Mouse (Mus musculus): ENCODE measurements around the gene Sec1. TPM values are rescaled to one million over a fixed set of nuclear protein-coding genes. Genes with fewer than 3 reads are reported as not detected.

The Sec1 gene
- total and polyA plus RNA-seq, 2 experiments from 2014 or later = 0.37 to 1.0 TPM

- DNase-seq (ENCODE audit: low spot score) (peak; percentile 100), ATAC-seq (ENCODE audit: low FRiP score) (peak; percentile 80)
- Histone ChIP-seq H3K9me3 (ENCODE audit: low read length) (no peaks in the 10 kb centered on the region), H3K27me3 (ENCODE audit: insufficient read depth, low read length) (no peaks in the 10 kb centered on the region), H3K4me2 (ENCODE audit: low read depth, low read length, poor library complexity, severe bottlenecking) (peak within 1 kb of the TSS; percentile 81), H3K4me1 (ENCODE audit: insufficient read depth, low read length) (peaks cover 32% of the 10 kb centered on the region), H3K9ac (replicated peaks; ENCODE audit: low read length, poor library complexity, severe bottlenecking) (peak within 1 kb of the TSS; percentile 71), H3K27ac (ENCODE audit: low read depth, low read length) (peak within 1 kb of the TSS; percentile 91), H3K36me3 (ENCODE audit: insufficient read depth, low read length) (no peaks in the 10 kb centered on the region), H3K4me3 (ENCODE audit: low read depth, low read length) (peak within 1 kb of the TSS; percentile 61)
- no peak for TF ChIP-seq CTCF (IDR thresholded peaks at IDR 0.05)
- under 1% methylated on average over 36 of the region's 36 CpGs for WGBS
These were observed 10.7 kb upstream of the Sec1 start, which contains the start of gene Dbp for GRCm38 (mm10) chr7:45704730-45705442. TSS of gene Dbp (plus strand) at chr7:45705088.

GRCm38 (mm10) chr7:45704046-45704559 is 9.9 kb upstream of the Sec1 start:
- H3K4me3 ChIP-seq (ENCODE audit: low read depth, low read length) = peak overlapping the region; percentile 61
- ATAC-seq (ENCODE audit: low FRiP score) = peak; percentile 73
- H3K9ac ChIP-seq (replicated peaks; ENCODE audit: low read length, poor library complexity, severe bottlenecking) = peak overlapping the region; percentile 66
- DNase-seq (ENCODE audit: low spot score) = peak; percentile 95
- H3K4me1 ChIP-seq (ENCODE audit: insufficient read depth, low read length) = peaks cover 25% of the 10 kb centered on the region
- no peaks in the 10 kb centered on the region for H3K27me3 ChIP-seq (ENCODE audit: insufficient read depth, low read length)
- no peaks in the 10 kb centered on the region for H3K36me3 ChIP-seq (ENCODE audit: insufficient read depth, low read length)
- H3K27ac ChIP-seq (ENCODE audit: low read depth, low read length) = peak overlapping the region; percentile 91
- TF ChIP-seq CTCF (IDR thresholded peaks at IDR 0.05) = no peak
- WGBS = under 1% methylated on average over 13 of the region's 13 CpGs
- no peaks in the 10 kb centered on the region for H3K9me3 ChIP-seq (ENCODE audit: low read length)
- H3K4me2 ChIP-seq (ENCODE audit: low read depth, low read length, poor library complexity, severe bottlenecking) = peak overlapping the region; percentile 81

GRCm38 (mm10) chr7:45703521-45704033 is 9.4 kb upstream of the Sec1 start:
- no peaks in the 10 kb centered on the region for H3K36me3 ChIP-seq (ENCODE audit: insufficient read depth, low read length)
- peak overlapping the region; percentile 91 for H3K27ac ChIP-seq (ENCODE audit: low read depth, low read length)
- H3K27me3 ChIP-seq (ENCODE audit: insufficient read depth, low read length) = no peaks in the 10 kb centered on the region
- H3K9me3 ChIP-seq (ENCODE audit: low read length) = no peaks in the 10 kb centered on the region
- WGBS = 32% methylated on average over 12 of the region's 12 CpGs
- no peak for TF ChIP-seq CTCF (IDR thresholded peaks at IDR 0.05)
- no peak for ATAC-seq (ENCODE audit: low FRiP score)
- H3K4me2 ChIP-seq (ENCODE audit: low read depth, low read length, poor library complexity, severe bottlenecking) = peak overlapping the region; percentile 81
- no peak for DNase-seq (ENCODE audit: low spot score)
- H3K4me3 ChIP-seq (ENCODE audit: low read depth, low read length) = peak overlapping the region; percentile 61
- H3K9ac ChIP-seq (replicated peaks; ENCODE audit: low read length, poor library complexity, severe bottlenecking) = peak overlapping the region; percentile 66
- H3K4me1 ChIP-seq (ENCODE audit: insufficient read depth, low read length) = peaks cover 29% of the 10 kb centered on the region

GRCm38 (mm10) chr7:45702809-45703520 is 8.8 kb upstream of the Sec1 start:
- H3K4me1 ChIP-seq (ENCODE audit: insufficient read depth, low read length) = peaks cover 26% of the 10 kb centered on the region
- 90% methylated on average over 17 of the region's 17 CpGs for whole genome bisulfite sequencing
- H3K27ac ChIP-seq (ENCODE audit: low read depth, low read length) = peak overlapping the region; percentile 91
- no peaks in the 10 kb centered on the region for H3K9me3 ChIP-seq (ENCODE audit: low read length)
- DNase-seq (ENCODE audit: low spot score) = no peak
- TF ChIP-seq CTCF (IDR thresholded peaks at IDR 0.05) = no peak
- H3K4me2 ChIP-seq (ENCODE audit: low read depth, low read length, poor library complexity, severe bottlenecking) = peak overlapping the region; percentile 81
- no peaks in the 10 kb centered on the region for H3K36me3 ChIP-seq (ENCODE audit: insufficient read depth, low read length)
- H3K27me3 ChIP-seq (ENCODE audit: insufficient read depth, low read length) = no peaks in the 10 kb centered on the region
- no peak for ATAC-seq (ENCODE audit: low FRiP score)
- H3K9ac ChIP-seq (replicated peaks; ENCODE audit: low read length, poor library complexity, severe bottlenecking) = peak overlapping the region; percentile 66
- H3K4me3 ChIP-seq (ENCODE audit: low read depth, low read length) = no peak overlapping the region

GRCm38 (mm10) chr7:45702316-45702715 is 8.1 kb upstream of the Sec1 start:
- Histone ChIP-seq H3K27ac (ENCODE audit: low read depth, low read length) (no peak overlapping the region), H3K9ac (replicated peaks; ENCODE audit: low read length, poor library complexity, severe bottlenecking) (no peak overlapping the region), H3K27me3 (ENCODE audit: insufficient read depth, low read length) (no peaks in the 10 kb centered on the region), H3K36me3 (ENCODE audit: insufficient read depth, low read length) (no peaks in the 10 kb centered on the region), H3K4me2 (ENCODE audit: low read depth, low read length, poor library complexity, severe bottlenecking) (no peak overlapping the region), H3K4me3 (ENCODE audit: low read depth, low read length) (no peak overlapping the region), H3K4me1 (ENCODE audit: insufficient read depth, low read length) (peaks cover 22% of the 10 kb centered on the region), H3K9me3 (ENCODE audit: low read length) (no peaks in the 10 kb centered on the region)
- DNase-seq (ENCODE audit: low spot score) (no peak), ATAC-seq (ENCODE audit: low FRiP score) (no peak)
- TF ChIP-seq CTCF (IDR thresholded peaks at IDR 0.05) = no peak
- WGBS = 93% methylated on average over 11 of the region's 11 CpGs
